Mouse (Mus musculus) liver, embryonic 16.5 days (tissue): ENCODE data around the gene Serpine1. TPM values are rescaled to one million over a fixed set of nuclear protein-coding genes. Genes with fewer than 3 reads are reported as not detected.
"Not testable (repeated sequence)": the region's sequence is repeated elsewhere in the genome, so short reads cannot be mapped to it uniquely, and the experiment has no call there.

Experiments used
- ATAC-seq: fragments of 200-750 bp; cut with Nextera tagmentation; 2 replicates; pipeline ENCODE4 v1.8.0; 2017; ENCODE audit warnings: low read depth, mild to moderate bottlenecking, moderate number of reproducible peaks, moderate library complexity
- H3K27ac ChIP-seq: fragments of 300-500 bp; sonication (generic); 2 replicates; pipeline ENCODE4 v1.5.1; 2014; ENCODE audit warnings: mild to moderate bottlenecking, low read length
- H3K27me3 ChIP-seq: fragments of 300-500 bp; sonication (generic); 2 replicates; pipeline ENCODE4 v1.6.1; 2014; ENCODE audit warnings: low read depth, low read length, mixed read lengths; ENCODE audit not compliant: control insufficient read depth, insufficient read depth
- H3K36me3 ChIP-seq: fragments of 300-500 bp; sonication (generic); 2 replicates; pipeline ENCODE4 v1.6.1; 2014; ENCODE audit warnings: mild to moderate bottlenecking; ENCODE audit not compliant: control insufficient read depth, insufficient read depth
- H3K4me1 ChIP-seq: fragments of 300-500 bp; sonication (generic); 2 replicates; pipeline ENCODE4 v1.6.1; 2014; ENCODE audit warnings: low read depth, low read length, mixed read lengths; ENCODE audit not compliant: control insufficient read depth
- H3K4me2 ChIP-seq: fragments of 300-500 bp; sonication (generic); 2 replicates; pipeline ENCODE4 v1.6.1; 2014; ENCODE audit warnings: low read depth, low read length, mixed read lengths
- H3K4me3 ChIP-seq: fragments of 300-500 bp; sonication (generic); 2 replicates; pipeline ENCODE4 v1.5.1; 2014; ENCODE audit warnings: low read depth, mild to moderate bottlenecking, low read length
- H3K9ac ChIP-seq: fragments of 300-500 bp; sonication (generic); 2 replicates; pipeline ENCODE4 v1.6.1; 2014; ENCODE audit warnings: low read depth, low read length
- H3K9me3 ChIP-seq: fragments of 300-500 bp; sonication (generic); replicated peaks from 2 replicates; pipeline ENCODE4 v1.6.1; 2016; ENCODE audit warnings: low read length; ENCODE audit not compliant: control insufficient read depth
- WGBS: fragments of 180-500 bp; shearing (Covaris S2); extraction: QIAGEN DNeasy Blood & Tissue Kit; methylation state at CpG from one replicate; pipeline ENCODE4 v1.1.7; 2014; ENCODE audit not compliant: insufficient replicate concordance; 5-methylcytosine and 5-hydroxymethylcytosine counted together
- polyA plus RNA-seq: library from polyadenylated mRNA; unstranded; fragments of >200 nt; fragmentation: Nextera tagmentation; extraction: Ambion mirVana; gene quantifications from 2 replicates; pipeline ENCODE4 v1.2.1, GENCODE M21; 2015

Serpine1 gene
- 0.30 and 0.34 TPM in 2 replicates for polyA plus RNA-seq

GRCm38 (mm10) chr5:137072079-137072960, at the start of gene Serpine1:
Gene Serpine1 (minus strand): TSS chr5:137072268.
- Histone ChIP-seq H3K9ac (no peak within 1 kb of the TSS), H3K27ac (no peak within 1 kb of the TSS), H3K9me3 (no peaks in the 10 kb centered on the region), H3K4me2 (peak within 1 kb of the TSS; percentile 38), H3K36me3 (no peaks in the 10 kb centered on the region), H3K27me3 (no peaks in the 10 kb centered on the region; the same call in 1 of the 2 replicates), H3K4me3 (no peak within 1 kb of the TSS), H3K4me1 (peaks cover 20% of the 10 kb centered on the region)
- 21% methylated on average over 23 of the region's 23 CpGs for WGBS
- peak; percentile 70 for ATAC-seq

GRCm38 (mm10) chr5:137121280-137121679, 49.2 kb upstream of the Serpine1 start:
- no peak for ATAC-seq
- Histone ChIP-seq H3K4me3 (no peak overlapping the region), H3K36me3 (no peaks in the 10 kb centered on the region), H3K4me1 (peaks cover 24% of the 10 kb centered on the region), H3K9ac (no peak overlapping the region), H3K9me3 (0 out of 2 replicates have a peak, but pooled peaks cover 4% of the 10 kb centered on the region), H3K27ac (no peak overlapping the region), H3K4me2 (no peak overlapping the region), H3K27me3 (no peaks in the 10 kb centered on the region)
- WGBS = 65% methylated on average over 4 of the region's 4 CpGs

- Histone ChIP-seq H3K36me3 (peaks cover 13% of the 10 kb centered on the region), H3K4me1 (peaks cover 33% of the 10 kb centered on the region), H3K4me3 (no peak overlapping the region), H3K9ac (no peak overlapping the region), H3K9me3 (peaks cover 16% of the 10 kb centered on the region), H3K27me3 (no peaks in the 10 kb centered on the region), H3K4me2 (no peak overlapping the region), H3K27ac (no peak overlapping the region)
- ATAC-seq = no peak
- WGBS = 74% methylated on average over 4 of the region's 4 CpGs
Observed at GRCm38 (mm10) chr5:137118878-137119277, 46.8 kb upstream of the Serpine1 start.

- H3K27ac ChIP-seq, ATAC-seq, H3K9ac ChIP-seq, H3K4me2 ChIP-seq, H3K4me3 ChIP-seq, H3K27me3 ChIP-seq: not testable (repeated sequence)
- 83% methylated on average over 3 of the region's 3 CpGs for WGBS
- H3K4me1 ChIP-seq = peaks cover 28% of the 10 kb centered on the region
- peaks cover 24% of the 10 kb centered on the region for H3K9me3 ChIP-seq
- H3K36me3 ChIP-seq = peaks cover 21% of the 10 kb centered on the region
Observed at GRCm38 (mm10) chr5:137117994-137118393, 45.9 kb upstream of the Serpine1 start.

GRCm38 (mm10) chr5:137116987-137117386, 44.9 kb upstream of the Serpine1 start:
- H3K36me3 ChIP-seq = peaks cover 30% of the 10 kb centered on the region
- H3K9me3 ChIP-seq = peaks cover 32% of the 10 kb centered on the region
- no peak for ATAC-seq
- H3K4me3 ChIP-seq = peak overlapping the region; percentile 81
- peak overlapping the region; percentile 99 for H3K27ac ChIP-seq
- H3K27me3 ChIP-seq = no peaks in the 10 kb centered on the region
- WGBS = 63% methylated on average over 2 of the region's 2 CpGs
- H3K4me1 ChIP-seq = peaks cover 24% of the 10 kb centered on the region
- H3K4me2 ChIP-seq = peak overlapping the region; percentile 79
- peak overlapping the region; percentile 85 for H3K9ac ChIP-seq

GRCm38 (mm10) chr5:137115866-137116847, 44.1 kb upstream of the Serpine1 start, which contains the start of gene Trim56:
Gene Trim56 (minus strand): TSS chr5:137116209.
- H3K4me1 ChIP-seq = peaks cover 24% of the 10 kb centered on the region
- peak within 1 kb of the TSS; percentile 81 for H3K4me3 ChIP-seq
- H3K27ac ChIP-seq = peak within 1 kb of the TSS; percentile 99
- peaks cover 38% of the 10 kb centered on the region for H3K36me3 ChIP-seq
- peak within 1 kb of the TSS; percentile 79 for H3K4me2 ChIP-seq
- H3K9me3 ChIP-seq = peaks cover 40% of the 10 kb centered on the region
- WGBS = 4% methylated on average over 29 of the region's 29 CpGs
- peak; percentile 93 for ATAC-seq
- H3K9ac ChIP-seq = peak within 1 kb of the TSS; percentile 85
- no peaks in the 10 kb centered on the region for H3K27me3 ChIP-seq

- Histone ChIP-seq H3K9ac (peak overlapping the region; percentile 85), H3K4me2 (peak overlapping the region; percentile 79), H3K9me3 (peaks cover 51% of the 10 kb centered on the region), H3K4me3 (peak overlapping the region; percentile 81), H3K36me3 (peaks cover 49% of the 10 kb centered on the region), H3K27me3 (no peaks in the 10 kb centered on the region), H3K27ac (peak overlapping the region; percentile 99), H3K4me1 (peaks cover 24% of the 10 kb centered on the region)
- 56% methylated on average over 9 of the region's 9 CpGs for WGBS
- ATAC-seq = no peak
Observed at GRCm38 (mm10) chr5:137114891-137115561, 43.0 kb upstream of the Serpine1 start.
